Mouse (Mus musculus): ENCODE data around the gene Spin1.

- TF ChIP-seq CTCF (IDR thresholded peaks at IDR 0.05) = no peak
- no peak for TF ChIP-seq EP300 (IDR thresholded peaks at IDR 0.05)
Observed at GRCm38 (mm10) chr13:51152966-51153669, 52.4 kb downstream of the Spin1 start.

Data from lung, postnatal 0 days (tissue).